Mouse (Mus musculus) stomach, embryonic 15.5 days (tissue): ENCODE measurements around the gene Ccdc9. TPM values are rescaled to one million over a fixed set of nuclear protein-coding genes. Genes with fewer than 3 reads are reported as not detected.
A peak's percentile ranks its signal among the peaks of the same experiment; 100 is the strongest.
"Not testable (repeated sequence)": the region's sequence is repeated elsewhere in the genome, so short reads cannot be mapped to it uniquely, and the experiment has no call there.

Source experiments
- ATAC-seq: fragments of 200-750 bp; cut with Nextera tagmentation; 2 replicates; pipeline ENCODE4 v1.8.0; 2017; ENCODE audit warnings: low read depth, moderate number of reproducible peaks, moderate TSS enrichment; ENCODE audit not compliant: insufficient read depth, low FRiP score
- H3K27ac ChIP-seq: fragments of 300-500 bp; sonication (generic); 2 replicates; pipeline ENCODE4 v1.5.1; 2015; ENCODE audit warnings: mild to moderate bottlenecking, inconsistent platforms
- H3K27me3 ChIP-seq: fragments of 300-500 bp; sonication (generic); replicated peaks from 2 replicates; pipeline ENCODE4 v1.6.1; 2015; ENCODE audit warnings: inconsistent platforms
- H3K36me3 ChIP-seq: fragments of 300-500 bp; sonication (generic); 2 replicates; pipeline ENCODE4 v1.6.1; 2015; ENCODE audit warnings: inconsistent platforms
- H3K4me1 ChIP-seq: fragments of 300-500 bp; sonication (generic); 2 replicates; pipeline ENCODE4 v1.6.1; 2015; ENCODE audit warnings: inconsistent platforms
- H3K4me2 ChIP-seq: fragments of 300-500 bp; sonication (generic); 2 replicates; pipeline ENCODE4 v1.6.1; 2015; ENCODE audit warnings: mild to moderate bottlenecking, inconsistent platforms
- H3K4me3 ChIP-seq: fragments of 300-500 bp; sonication (generic); replicated peaks from 2 replicates; pipeline ENCODE4 v1.5.1; 2015; ENCODE audit warnings: inconsistent platforms
- H3K9ac ChIP-seq: fragments of 300-500 bp; sonication (generic); 2 replicates; pipeline ENCODE4 v1.6.1; 2015; ENCODE audit warnings: inconsistent platforms
- H3K9me3 ChIP-seq: fragments of 300-500 bp; sonication (generic); 2 replicates; pipeline ENCODE4 v1.6.1; 2016; ENCODE audit warnings: inconsistent platforms
- WGBS: fragments of 180-500 bp; shearing (Covaris S2); methylation state at CpG from one replicate; pipeline ENCODE4 v1.1.7; 2015; 5-methylcytosine and 5-hydroxymethylcytosine counted together
- polyA plus RNA-seq: library from polyadenylated mRNA; unstranded; fragments of >200 nt; fragmentation: Nextera tagmentation; extraction: Ambion mirVana; gene quantifications from 2 replicates; pipeline ENCODE4 v1.2.1, GENCODE M21; 2015

Ccdc9 gene
- polyA plus RNA-seq, 1 experiment from 2014 or later = 26.7 TPM

GRCm38 (mm10) chr7:16261097-16261496 lies 25.5 kb downstream of the Ccdc9 start:
- H3K4me3 ChIP-seq = no peak overlapping the region
- H3K9me3 ChIP-seq = no peaks in the 10 kb centered on the region
- no peak for ATAC-seq
- WGBS = 44% methylated on average over 1 of the region's 1 CpGs
- no peaks in the 10 kb centered on the region for H3K27me3 ChIP-seq
- H3K4me1 ChIP-seq = no peaks in the 10 kb centered on the region
- no peaks in the 10 kb centered on the region for H3K36me3 ChIP-seq
- H3K4me2 ChIP-seq = no peak overlapping the region
- no peak overlapping the region for H3K9ac ChIP-seq
- H3K27ac ChIP-seq = no peak overlapping the region

GRCm38 (mm10) chr7:16259110-16259590 lies 27.4 kb downstream of the Ccdc9 start, which contains the start of gene C5ar1:
Gene C5ar1, minus strand, starts transcription at chr7:16259540.
- Histone ChIP-seq H3K27me3 (no peaks in the 10 kb centered on the region), H3K36me3 (no peaks in the 10 kb centered on the region), H3K4me1 (no peaks in the 10 kb centered on the region), H3K4me3 (no peak within 1 kb of the TSS), H3K9me3 (no peaks in the 10 kb centered on the region), H3K27ac (no peak within 1 kb of the TSS), H3K9ac (no peak within 1 kb of the TSS), H3K4me2 (no peak within 1 kb of the TSS)
- ATAC-seq = no peak
- 77% methylated on average over 5 of the region's 5 CpGs for WGBS

DNA sequence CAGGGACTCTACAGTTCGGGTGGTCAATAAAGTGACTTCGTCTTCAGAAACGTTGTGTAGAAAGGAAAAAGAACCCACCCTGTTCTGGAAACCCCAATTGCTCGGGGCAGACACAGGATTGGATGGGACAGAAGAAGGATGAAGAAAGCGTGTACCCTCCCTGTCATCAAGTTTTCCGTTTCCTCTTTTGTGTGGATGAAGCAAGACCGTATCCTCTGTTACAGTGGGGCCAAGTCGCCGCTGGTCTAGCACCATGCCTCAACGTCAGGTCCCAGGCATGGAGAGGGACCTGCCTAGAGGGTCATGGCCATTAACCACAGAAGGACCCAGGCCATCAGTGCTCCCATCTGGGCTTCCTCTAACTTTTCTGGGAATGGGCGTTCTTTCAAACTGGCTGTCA lies 28.8 kb downstream of the Ccdc9 start:
- H3K4me2 ChIP-seq = no peak overlapping the region
- no peak for ATAC-seq
- H3K27ac ChIP-seq = no peak overlapping the region
- no peak overlapping the region for H3K9ac ChIP-seq
- H3K4me1 ChIP-seq = no peaks in the 10 kb centered on the region
- H3K27me3 ChIP-seq = no peaks in the 10 kb centered on the region
- no peaks in the 10 kb centered on the region for H3K36me3 ChIP-seq
- 84% methylated on average over 11 of the region's 11 CpGs for WGBS
- H3K9me3 ChIP-seq = no peaks in the 10 kb centered on the region
- no peak overlapping the region for H3K4me3 ChIP-seq

GRCm38 (mm10) chr7:16255963-16256362 lies 30.6 kb downstream of the Ccdc9 start:
- 86% methylated on average over 4 of the region's 4 CpGs for WGBS
- H3K36me3 ChIP-seq, H3K27me3 ChIP-seq, H3K9ac ChIP-seq, ATAC-seq, H3K4me2 ChIP-seq, H3K4me3 ChIP-seq, H3K9me3 ChIP-seq, H3K27ac ChIP-seq, H3K4me1 ChIP-seq: not testable (repeated sequence)

DNA sequence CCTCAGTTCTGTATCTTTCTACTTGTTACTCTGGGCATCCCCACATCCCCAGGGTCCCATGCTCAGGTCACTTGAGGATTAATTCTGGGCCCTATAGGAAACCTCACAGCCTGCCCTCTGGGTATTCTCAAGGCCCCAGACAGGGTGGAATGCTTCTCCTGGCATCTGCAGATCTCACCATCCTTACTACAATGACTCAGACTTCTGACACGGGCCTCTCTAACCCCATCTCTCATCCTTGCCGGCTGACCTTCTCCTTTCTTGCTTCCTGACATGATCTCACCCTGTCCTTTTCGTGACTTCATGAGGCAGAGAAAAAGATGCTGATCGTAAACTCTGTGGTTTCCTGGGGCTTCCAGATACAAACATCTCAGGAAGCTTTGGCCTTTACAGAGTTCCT lies 32.4 kb downstream of the Ccdc9 start:
- Histone ChIP-seq H3K4me1 (no peaks in the 10 kb centered on the region), H3K9me3 (no peaks in the 10 kb centered on the region), H3K27me3 (no peaks in the 10 kb centered on the region), H3K4me2 (no peak overlapping the region), H3K36me3 (no peaks in the 10 kb centered on the region), H3K4me3 (no peak overlapping the region), H3K27ac (no peak overlapping the region), H3K9ac (no peak overlapping the region)
- 50% methylated on average over 4 of the region's 4 CpGs for WGBS
- ATAC-seq = no peak

- no peaks in the 10 kb centered on the region for H3K36me3 ChIP-seq
- no peak overlapping the region for H3K27ac ChIP-seq
- WGBS = 70% methylated on average over 5 of the region's 5 CpGs
- H3K4me1 ChIP-seq = no peaks in the 10 kb centered on the region
- no peaks in the 10 kb centered on the region for H3K27me3 ChIP-seq
- ATAC-seq = no peak
- H3K4me2 ChIP-seq = no peak overlapping the region
- no peak overlapping the region for H3K9ac ChIP-seq
- no peaks in the 10 kb centered on the region for H3K9me3 ChIP-seq
- H3K4me3 ChIP-seq = no peak overlapping the region
Observed at GRCm38 (mm10) chr7:16250687-16251086, 35.9 kb downstream of the Ccdc9 start.

DNA sequence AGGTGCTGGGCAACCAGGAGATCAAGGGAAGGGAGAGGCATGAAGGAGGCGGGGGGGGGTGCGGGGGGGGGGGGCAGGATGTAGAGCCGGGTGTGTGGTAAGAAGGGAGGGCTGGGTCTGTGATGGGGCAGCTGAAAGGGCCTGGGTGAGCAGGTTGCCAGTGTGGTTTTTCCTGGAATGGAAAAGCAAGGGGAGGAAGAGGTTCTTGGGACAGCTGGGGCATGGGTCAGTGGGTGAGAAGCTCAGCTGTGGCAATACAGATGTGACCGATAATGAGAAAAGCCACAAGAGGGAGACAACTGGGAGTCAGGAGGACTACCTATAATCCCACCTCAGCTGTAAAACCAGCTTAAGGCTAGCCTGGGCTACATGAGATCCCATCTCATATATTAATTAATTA lies 40.6 kb downstream of the Ccdc9 start:
- Histone ChIP-seq H3K27ac (no peak overlapping the region), H3K4me2 (no peak overlapping the region), H3K9me3 (no peaks in the 10 kb centered on the region), H3K36me3 (no peaks in the 10 kb centered on the region), H3K4me1 (no peaks in the 10 kb centered on the region), H3K27me3 (no peaks in the 10 kb centered on the region), H3K9ac (no peak overlapping the region), H3K4me3 (no peak overlapping the region)
- 45% methylated on average over 1 of the region's 4 CpGs for WGBS
- ATAC-seq = no peak

DNA sequence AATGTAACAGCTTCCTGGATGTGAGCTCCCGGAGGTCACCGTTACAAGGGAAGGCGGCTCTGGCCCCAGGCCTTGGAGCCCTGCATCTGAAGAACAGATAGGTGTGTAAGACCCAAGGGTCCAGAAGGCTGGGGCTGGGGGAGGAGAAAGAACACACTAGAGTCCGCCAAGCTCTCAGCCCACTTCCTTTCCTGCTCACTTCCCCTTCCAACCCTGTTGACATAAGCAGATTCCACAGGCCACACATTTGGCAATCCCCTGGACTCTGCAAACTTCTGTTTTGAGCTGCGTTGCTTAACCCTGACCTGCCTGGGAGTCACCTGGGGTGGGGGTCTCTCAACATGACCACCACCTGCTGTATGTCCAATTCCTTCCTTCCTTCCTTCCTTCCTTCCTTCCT lies 42.5 kb downstream of the Ccdc9 start, which contains the start of gene C5ar2:
TSS of gene C5ar2 (minus strand) at position 88 of the 400 bp plus-strand sequence.
- H3K9me3 ChIP-seq = no peaks in the 10 kb centered on the region
- no peak within 1 kb of the TSS for H3K27ac ChIP-seq
- no peak for ATAC-seq
- H3K27me3 ChIP-seq = no peaks in the 10 kb centered on the region
- no peaks in the 10 kb centered on the region for H3K4me1 ChIP-seq
- WGBS = 48% methylated on average over 5 of the region's 5 CpGs
- no peaks in the 10 kb centered on the region for H3K36me3 ChIP-seq
- no peak within 1 kb of the TSS for H3K4me3 ChIP-seq
- H3K9ac ChIP-seq = no peak within 1 kb of the TSS
- H3K4me2 ChIP-seq = no peak within 1 kb of the TSS

- Histone ChIP-seq H3K36me3 (no peaks in the 10 kb centered on the region), H3K4me1 (no peaks in the 10 kb centered on the region)
- WGBS = 78% methylated on average over 6 of the region's 6 CpGs
Observed at GRCm38 (mm10) chr7:16242198-16242597, 44.4 kb downstream of the Ccdc9 start.

DNA sequence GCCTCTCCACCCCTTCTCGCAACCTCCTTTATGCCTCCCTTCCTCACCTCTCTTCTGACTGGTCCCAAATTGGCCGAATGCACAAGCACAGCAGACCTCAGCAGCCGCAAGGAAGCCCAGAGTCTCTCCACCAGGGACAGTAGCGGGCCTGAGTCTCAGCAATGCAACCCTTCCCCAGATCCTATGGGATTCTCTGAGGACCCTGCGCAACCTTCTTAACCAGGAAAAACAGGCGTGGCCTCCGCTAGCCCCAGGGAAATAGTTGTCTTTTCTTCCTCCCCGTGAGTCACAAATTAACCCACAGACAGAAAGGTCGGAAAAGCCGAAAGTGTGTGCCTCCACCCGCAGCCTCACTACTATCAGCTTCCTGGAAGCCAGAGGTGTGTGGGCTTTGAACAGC lies 44.8 kb downstream of the Ccdc9 start:
- no peak for ATAC-seq
- Histone ChIP-seq H3K27ac (no peak overlapping the region), H3K9ac (no peak overlapping the region), H3K9me3 (no peaks in the 10 kb centered on the region), H3K4me3 (no peak overlapping the region), H3K4me2 (no peak overlapping the region), H3K36me3 (no peaks in the 10 kb centered on the region), H3K27me3 (no peaks in the 10 kb centered on the region), H3K4me1 (no peaks in the 10 kb centered on the region)
- 56% methylated on average over 11 of the region's 11 CpGs for WGBS

More at GRCm38 (mm10) chr7:16242198-16242597, 44.4 kb downstream of the Ccdc9 start:
- Histone ChIP-seq H3K27ac (no peak overlapping the region), H3K27me3 (no peaks in the 10 kb centered on the region), H3K4me2 (no peak overlapping the region), H3K4me3 (no peak overlapping the region), H3K9me3 (no peaks in the 10 kb centered on the region), H3K9ac (no peak overlapping the region)
- ATAC-seq = no peak

DNA sequence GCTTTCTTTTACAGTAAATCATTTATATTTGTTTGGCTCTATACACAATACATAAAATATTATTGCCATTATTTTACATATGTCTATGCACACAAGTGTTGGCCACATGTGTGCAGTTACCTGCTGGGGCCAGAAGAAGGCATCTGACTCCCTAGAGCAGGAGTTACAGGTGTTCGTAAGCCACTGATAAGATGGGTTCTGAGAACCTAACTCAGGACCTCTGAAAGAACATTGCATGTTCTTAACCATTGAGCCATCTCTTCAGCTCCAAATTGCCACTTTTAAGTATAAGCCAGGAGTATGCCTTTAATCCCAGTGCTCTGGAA lies 45.7 kb downstream of the Ccdc9 start:
- H3K4me2 ChIP-seq = no peak overlapping the region
- no peaks in the 10 kb centered on the region for H3K4me1 ChIP-seq
- no peak overlapping the region for H3K27ac ChIP-seq
- H3K4me3 ChIP-seq = no peak overlapping the region
- ATAC-seq = no peak
- H3K9me3 ChIP-seq = no peaks in the 10 kb centered on the region
- H3K27me3 ChIP-seq = no peaks in the 10 kb centered on the region
- H3K9ac ChIP-seq = no peak overlapping the region
- H3K36me3 ChIP-seq = no peaks in the 10 kb centered on the region
- 88% methylated on average over 1 of the region's 1 CpGs for WGBS

- Histone ChIP-seq H3K4me3 (no peak overlapping the region), H3K9ac (no peak overlapping the region), H3K36me3 (no peaks in the 10 kb centered on the region), H3K27me3 (no peaks in the 10 kb centered on the region), H3K27ac (no peak overlapping the region), H3K4me1 (no peaks in the 10 kb centered on the region), H3K4me2 (no peak overlapping the region), H3K9me3 (no peaks in the 10 kb centered on the region)
- 71% methylated on average over 7 of the region's 7 CpGs for WGBS
- peak; percentile 58 for ATAC-seq
Observed at GRCm38 (mm10) chr7:16240281-16240977, 46.2 kb downstream of the Ccdc9 start.

- no peak for ATAC-seq
- Histone ChIP-seq H3K27ac (no peak overlapping the region), H3K4me3 (no peak overlapping the region), H3K36me3 (no peaks in the 10 kb centered on the region), H3K4me1 (no peaks in the 10 kb centered on the region), H3K27me3 (no peaks in the 10 kb centered on the region), H3K9ac (no peak overlapping the region), H3K4me2 (no peak overlapping the region), H3K9me3 (no peaks in the 10 kb centered on the region)
- WGBS = 66% methylated on average over 9 of the region's 9 CpGs
Observed at GRCm38 (mm10) chr7:16239554-16239997, 47.0 kb downstream of the Ccdc9 start.
